8 mouse cellular contexts compared by ENCODE assay signal in the genomic region with DNA sequence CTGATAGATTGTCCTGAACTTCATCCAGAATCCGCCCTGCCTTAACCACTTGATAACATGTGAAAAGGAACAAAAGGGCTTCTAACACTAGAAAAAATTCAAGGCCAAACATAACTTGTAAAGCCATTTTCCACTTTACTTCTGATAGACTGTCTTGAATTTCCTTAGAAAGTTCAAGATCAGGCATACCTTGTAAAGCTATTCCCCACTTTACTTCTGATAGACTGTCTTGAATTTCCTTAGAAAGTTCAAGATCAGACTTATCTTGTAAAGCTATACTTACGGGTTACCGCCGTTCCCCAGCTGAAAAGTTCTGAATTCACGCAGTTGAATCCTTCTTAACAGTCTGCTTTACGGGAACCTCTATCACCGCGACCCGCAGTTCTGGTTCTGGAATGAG.
DNase-seq lines count a peak whose midpoint lies in the region.

No protein-coding gene starts in this region.

- DNase-seq in adrenal gland, adult (ENCODE audit: inconsistent age in 2 of 2, low spot score in 1 of 2), result peak; percentile 2 to 83
- peak; percentile 2 for DNase-seq in frontal cortex, postnatal 10 days (ENCODE audit: low spot score in 2 of 2)
- peak; percentile 64 to 67 for DNase-seq in heart, adult 9 months (ENCODE audit: low spot score in 2 of 2)
- peak; percentile 56 for DNase-seq in kidney, adult 9 months
- peak; percentile 1 to 57 for DNase-seq in layer of hippocampus, postnatal 14 days (ENCODE audit: low spot score in 2 of 2)
- peak; percentile 66 for DNase-seq in lung, postnatal 25 days (ENCODE audit: low spot score)
- DNase-seq in spleen, postnatal 10 days (ENCODE audit: low spot score in 2 of 2), result peak; percentile 0 to 3
- peak; percentile 0 for DNase-seq in thymus, postnatal 4 days

Comparison
In these comparisons a context has a peak if more than half of its experiments do, and no peak if none do; other contexts are left out.
1. Peak in every context shown above with its lines: DNase-seq.
2. DNase-seq: peak in every context shown above with its lines; median percentile 66 in lung, postnatal 25 days; 66 in heart, adult 9 months; 56 in kidney, adult 9 months; 42 in adrenal gland, adult; 29 in layer of hippocampus, postnatal 14 days; 2 in frontal cortex, postnatal 10 days; 2 in spleen, postnatal 10 days; 0 in thymus, postnatal 4 days.